Mouse (Mus musculus): Measurements from ENCODE around the gene Fbxl8.

GRCm38 (mm10) chr8:105237442-105238142 lies 26.9 kb upstream of the Fbxl8 start:
- TF ChIP-seq CTCF (IDR thresholded peaks at IDR 0.05; ENCODE audit: low read depth), result no peak
- TF ChIP-seq EP300 (IDR thresholded peaks at IDR 0.05; ENCODE audit: low read depth), result no peak
